Mouse (Mus musculus) hindbrain, postnatal 0 days (tissue): Measurements from ENCODE around the gene Dbp. TPM values are rescaled to one million over a fixed set of nuclear protein-coding genes. Genes with fewer than 3 reads are reported as not detected.
A peak's percentile ranks its signal among the peaks of the same experiment; 100 is the strongest.

Experiments
- ATAC-seq: fragments of 200-750 bp; cut with Nextera tagmentation; 2 replicates; pipeline ENCODE4 v1.8.0; 2017; ENCODE audit warnings: mild to moderate bottlenecking, moderate TSS enrichment, moderate library complexity
- DNase-seq: peaks from one replicate; pipeline ENCODE4 v3.0.0-alpha.2; 2015; ENCODE audit warnings: low spot score
- H3K27ac ChIP-seq: fragments of 300-500 bp; sonication (generic); 2 replicates; pipeline ENCODE4 v1.5.1; 2014; ENCODE audit warnings: mild to moderate bottlenecking
- H3K27me3 ChIP-seq: fragments of 300-500 bp; sonication (generic); 2 replicates; pipeline ENCODE4 v1.6.1; 2014; ENCODE audit warnings: low read length, mixed read lengths; ENCODE audit not compliant: insufficient read depth
- H3K36me3 ChIP-seq: fragments of 300-500 bp; sonication (generic); 2 replicates; pipeline ENCODE4 v1.6.1; 2014; ENCODE audit warnings: low read length, mixed read lengths; ENCODE audit not compliant: insufficient read depth
- H3K4me1 ChIP-seq: fragments of 300-500 bp; sonication (generic); 2 replicates; pipeline ENCODE4 v1.6.1; 2014; ENCODE audit warnings: antibody characterized with exemption, low read length, mixed read lengths; ENCODE audit not compliant: insufficient read depth
- H3K4me2 ChIP-seq: fragments of 300-500 bp; sonication (generic); 2 replicates; pipeline ENCODE4 v1.6.1; 2014; ENCODE audit warnings: low read depth, mild to moderate bottlenecking, low read length, moderate library complexity, mixed read lengths
- H3K4me3 ChIP-seq: fragments of 300-500 bp; sonication (generic); 2 replicates; pipeline ENCODE4 v1.5.1; 2014; ENCODE audit warnings: low read length
- H3K9ac ChIP-seq: fragments of 300-500 bp; sonication (generic); replicated peaks from 2 replicates; pipeline ENCODE4 v1.6.1; 2014; ENCODE audit warnings: mild to moderate bottlenecking, low read length, moderate library complexity, mixed read lengths
- H3K9me3 ChIP-seq: fragments of 300-500 bp; sonication (generic); 2 replicates; pipeline ENCODE4 v1.6.1; 2016; ENCODE audit warnings: low read length, mixed read lengths
- CTCF ChIP-seq: IDR thresholded peaks from 2 replicates; pipeline ENCODE4 v1.5.1; 2016; ENCODE audit warnings: antibody characterized with exemption, control low read depth, low read depth
- WGBS: fragments of 180-500 bp; shearing (Covaris S2); extraction: QIAGEN DNeasy Blood & Tissue Kit; methylation state at CpG from one replicate; pipeline ENCODE4 v1.1.7; 2014; 5-methylcytosine and 5-hydroxymethylcytosine counted together
- polyA plus RNA-seq: library from polyadenylated mRNA; unstranded; fragments of >200 nt; fragmentation: Nextera tagmentation; extraction: Ambion mirVana; gene quantifications from 2 replicates; pipeline ENCODE4 v1.2.1, GENCODE M21; 2015
- total RNA-seq: library from RNA; depleted of rRNA; stranded (reverse); fragments of >200 nt; gene quantifications from 2 replicates; pipeline ENCODE4 v1.2.3, GENCODE M21; 2014

Dbp gene
- total and polyA plus RNA-seq, 2 experiments from 2014 or later = 4.6 to 12.2 TPM

DNA sequence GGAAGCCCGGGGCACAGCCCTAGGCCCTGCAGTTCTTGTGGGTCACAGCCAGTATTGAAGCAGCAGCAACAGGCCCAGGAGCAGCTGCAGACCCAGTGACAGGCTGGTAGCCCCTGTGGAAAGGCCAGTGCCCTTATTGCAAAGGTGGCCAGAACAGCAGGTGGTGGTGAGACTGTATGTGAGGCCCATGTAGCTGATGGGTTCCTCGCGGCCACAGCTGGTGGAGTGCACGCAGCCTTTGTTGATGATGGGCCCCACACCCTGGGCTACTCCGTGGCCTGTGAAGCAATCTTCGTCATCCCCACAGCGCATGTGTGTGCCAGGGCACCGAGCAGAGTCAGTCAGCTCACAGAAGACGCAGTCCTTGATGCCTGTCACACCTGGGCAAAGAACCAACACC lies 20.3 kb downstream of the Dbp start:
- Histone ChIP-seq H3K27ac (no peak overlapping the region), H3K4me3 (no peak overlapping the region), H3K4me2 (no peak overlapping the region), H3K36me3 (peaks cover 22% of the 10 kb centered on the region), H3K9me3 (no peaks in the 10 kb centered on the region), H3K4me1 (no peaks in the 10 kb centered on the region), H3K9ac (no peak overlapping the region), H3K27me3 (no peaks in the 10 kb centered on the region)
- DNase-seq (no peak), ATAC-seq (no peak)
- 91% methylated on average over 9 of the region's 9 CpGs for WGBS
- no peak for TF ChIP-seq CTCF

DNA sequence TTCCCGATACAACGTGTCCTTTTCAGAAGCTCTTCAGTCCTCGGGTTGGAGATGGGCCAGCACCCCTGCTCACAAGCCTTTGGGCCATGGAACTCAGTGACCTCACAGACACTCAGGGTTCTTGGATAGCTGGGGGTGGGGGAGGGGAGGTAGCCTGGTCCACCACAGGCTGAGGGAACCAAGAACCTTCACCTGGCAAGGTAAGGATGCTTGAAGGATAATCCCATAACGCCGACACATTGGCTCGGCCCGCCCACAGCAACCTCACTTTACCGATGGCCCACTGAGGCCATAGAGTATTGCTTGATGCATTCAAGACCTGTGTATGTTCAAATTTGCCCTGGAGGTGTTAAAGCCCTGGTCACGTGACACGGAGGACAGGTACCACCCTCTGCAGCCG lies 20.8 kb downstream of the Dbp start, which contains the start of gene Spaca4:
Gene Spaca4 (minus strand): TSS at position 101 of the 400 bp plus-strand sequence.
- no peak within 1 kb of the TSS for H3K4me2 ChIP-seq
- H3K4me1 ChIP-seq = no peaks in the 10 kb centered on the region
- no peaks in the 10 kb centered on the region for H3K9me3 ChIP-seq
- 94% methylated on average over 11 of the region's 11 CpGs for WGBS
- no peak for DNase-seq
- peaks cover 17% of the 10 kb centered on the region; the same call in 1 of the 2 replicates for H3K36me3 ChIP-seq
- no peak for ATAC-seq
- no peak for TF ChIP-seq CTCF
- no peak within 1 kb of the TSS for H3K27ac ChIP-seq
- no peak within 1 kb of the TSS for H3K4me3 ChIP-seq
- no peak within 1 kb of the TSS for H3K9ac ChIP-seq
- H3K27me3 ChIP-seq = no peaks in the 10 kb centered on the region

DNA sequence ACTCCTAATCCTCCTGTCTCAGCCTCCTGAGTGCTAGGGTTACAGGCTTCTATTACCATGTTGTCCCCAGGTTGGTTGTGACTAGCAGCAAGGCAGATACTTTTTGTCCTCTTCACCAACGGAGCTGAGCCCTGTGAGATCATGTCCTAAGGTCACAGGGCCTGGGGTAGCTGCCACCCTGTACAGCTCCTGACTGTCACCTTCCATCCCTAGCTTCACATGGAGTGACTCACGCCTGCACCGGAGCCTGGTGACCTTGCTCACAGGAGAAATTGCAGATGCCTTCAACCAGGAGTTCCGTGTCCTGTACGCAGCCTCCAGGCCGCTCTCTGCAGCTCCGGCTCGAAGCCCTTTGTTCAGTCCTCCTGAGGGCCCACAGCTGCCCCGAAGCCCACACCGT lies 21.5 kb downstream of the Dbp start:
- Histone ChIP-seq H3K36me3 (peaks cover 10% of the 10 kb centered on the region; the same call in 1 of the 2 replicates), H3K9me3 (no peaks in the 10 kb centered on the region), H3K4me1 (no peaks in the 10 kb centered on the region), H3K27me3 (no peaks in the 10 kb centered on the region), H3K27ac (no peak overlapping the region), H3K4me2 (no peak overlapping the region), H3K9ac (no peak overlapping the region), H3K4me3 (no peak overlapping the region)
- WGBS = 92% methylated on average over 10 of the region's 10 CpGs
- no peak for DNase-seq
- no peak for TF ChIP-seq CTCF
- no peak for ATAC-seq

DNA sequence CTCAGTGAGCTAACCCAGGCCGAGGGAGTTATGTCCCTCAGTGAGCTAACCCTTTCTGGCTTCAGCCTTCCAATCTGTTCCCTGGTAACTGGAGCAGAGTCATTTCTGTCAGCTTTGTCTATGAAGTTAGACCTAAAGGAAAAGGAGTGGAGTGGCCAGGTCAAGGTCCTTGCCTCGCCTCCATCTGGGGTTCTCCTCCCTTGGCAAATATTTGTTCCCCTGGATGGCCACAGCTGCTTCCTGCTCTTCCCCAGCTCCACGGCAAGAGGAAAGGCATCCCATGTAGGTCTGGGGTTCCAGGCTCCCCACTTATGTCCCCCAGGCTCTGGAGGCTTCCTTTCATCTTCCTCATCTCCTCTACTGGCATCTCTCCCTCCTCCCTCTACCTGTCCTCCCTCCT lies 22.7 kb downstream of the Dbp start:
- peaks cover 8% of the 10 kb centered on the region; the same call in 1 of the 2 replicates for H3K36me3 ChIP-seq
- ATAC-seq (no peak), DNase-seq (no peak)
- H3K27ac ChIP-seq = no peak overlapping the region
- H3K4me3 ChIP-seq = no peak overlapping the region
- H3K9ac ChIP-seq = no peak overlapping the region
- H3K27me3 ChIP-seq = no peaks in the 10 kb centered on the region
- H3K4me2 ChIP-seq = no peak overlapping the region
- 89% methylated on average over 3 of the region's 3 CpGs for WGBS
- no peaks in the 10 kb centered on the region for H3K4me1 ChIP-seq
- TF ChIP-seq CTCF = no peak
- no peaks in the 10 kb centered on the region for H3K9me3 ChIP-seq

DNA sequence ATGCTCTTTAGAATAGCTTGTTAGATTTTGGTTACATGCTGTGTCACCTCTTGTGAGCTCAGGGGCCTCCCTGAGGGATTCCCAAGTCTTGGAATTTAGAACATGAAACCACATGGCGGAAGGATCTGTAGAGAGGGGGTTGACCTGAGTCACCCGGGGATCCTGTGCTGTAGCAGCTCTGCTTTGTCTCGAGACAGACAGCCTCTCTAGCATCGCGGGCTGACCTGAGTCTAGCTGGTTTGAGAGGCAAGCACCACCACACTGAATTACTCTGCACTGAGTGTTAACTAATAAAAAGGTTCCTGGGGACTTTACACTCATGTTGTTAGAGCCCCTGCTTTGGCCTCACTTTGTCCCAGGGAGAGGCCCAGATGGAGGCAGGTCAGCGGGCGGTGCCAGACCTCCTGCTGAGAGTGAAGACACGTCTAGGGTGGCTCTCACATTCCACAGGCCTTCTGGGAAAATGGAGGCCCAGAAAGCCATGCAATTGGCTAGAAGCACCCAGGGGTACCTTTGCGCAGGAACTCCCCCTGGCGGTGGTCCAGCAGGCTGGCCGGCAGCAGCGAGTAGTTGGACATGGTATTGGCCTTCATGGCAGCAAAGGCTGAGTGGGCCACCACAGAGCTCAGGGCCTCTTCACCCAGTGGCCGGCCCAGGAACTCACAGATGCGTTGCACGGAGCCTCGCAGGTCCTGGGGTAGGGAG lies 26.0 kb downstream of the Dbp start:
- Histone ChIP-seq H3K4me3 (no peak overlapping the region), H3K4me1 (no peaks in the 10 kb centered on the region), H3K9ac (no peak overlapping the region), H3K9me3 (no peaks in the 10 kb centered on the region), H3K36me3 (no peaks in the 10 kb centered on the region), H3K4me2 (no peak overlapping the region), H3K27me3 (no peaks in the 10 kb centered on the region), H3K27ac (no peak overlapping the region)
- peak; percentile 59 for TF ChIP-seq CTCF
- DNase-seq = peak; percentile 43
- ATAC-seq = peak; percentile 8; the same call in 1 of the 2 replicates
- WGBS = 17% methylated on average over 16 of the region's 16 CpGs

DNA sequence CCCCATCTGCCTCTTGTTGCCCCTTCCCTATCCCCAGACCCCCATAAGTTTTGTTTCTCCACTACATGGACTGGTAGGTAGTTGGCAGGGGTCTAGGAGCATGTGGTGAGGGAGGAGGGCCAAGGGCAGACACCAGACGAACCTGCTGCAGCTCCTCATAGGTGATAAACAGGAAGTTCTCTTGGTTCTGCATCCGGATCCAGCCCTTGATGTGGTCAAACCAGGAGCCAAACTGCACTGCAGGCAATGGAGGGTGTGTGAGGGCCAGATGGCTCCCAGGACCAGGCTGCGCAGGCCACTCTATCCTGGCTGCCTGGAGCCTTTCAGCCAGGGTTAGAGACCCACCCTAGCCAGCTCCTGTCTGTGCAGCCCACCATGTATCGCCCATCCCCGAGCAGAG lies 28.6 kb downstream of the Dbp start:
- no peak overlapping the region for H3K4me3 ChIP-seq
- ATAC-seq (no peak), DNase-seq (no peak)
- 89% methylated on average over 5 of the region's 5 CpGs for WGBS
- H3K4me2 ChIP-seq = no peak overlapping the region
- no peak overlapping the region for H3K27ac ChIP-seq
- H3K36me3 ChIP-seq = no peaks in the 10 kb centered on the region
- TF ChIP-seq CTCF = no peak
- H3K9ac ChIP-seq = no peak overlapping the region
- no peaks in the 10 kb centered on the region for H3K4me1 ChIP-seq
- no peaks in the 10 kb centered on the region for H3K27me3 ChIP-seq
- no peaks in the 10 kb centered on the region for H3K9me3 ChIP-seq

DNA sequence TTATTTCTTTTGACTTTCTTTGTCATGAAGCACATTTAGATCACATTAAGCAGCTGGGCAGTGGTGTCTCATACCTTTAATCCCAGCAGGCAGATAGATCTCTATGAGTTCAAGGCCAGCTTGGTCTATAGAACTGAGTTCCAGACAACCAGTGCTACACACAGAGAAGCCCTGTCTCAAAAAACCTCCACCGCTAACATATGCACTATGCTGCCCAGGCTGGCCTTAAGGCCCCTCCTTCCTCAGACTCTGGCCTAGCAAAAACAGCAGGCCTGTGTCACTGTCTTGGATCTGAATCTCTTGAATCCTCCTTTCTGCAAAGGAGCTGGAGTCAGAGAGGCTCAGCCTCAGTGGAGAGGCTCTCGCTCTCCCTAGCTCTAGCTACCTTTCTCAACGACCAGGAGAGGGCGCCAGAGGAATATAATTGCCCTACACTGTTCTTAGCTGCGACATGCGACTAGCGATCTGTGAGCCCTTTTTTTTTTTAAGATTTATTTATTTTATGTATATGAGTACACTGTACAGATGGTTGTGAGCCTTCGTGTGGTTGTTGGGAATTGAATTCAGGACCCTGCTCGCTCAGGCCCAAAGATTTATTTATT lies 34.4 kb downstream of the Dbp start:
- no peak overlapping the region for H3K27ac ChIP-seq
- ATAC-seq = peak; percentile 86
- 7% methylated on average over 9 of the region's 9 CpGs for WGBS

More for the DNA sequence above, 34.4 kb downstream of the Dbp start:
- peak; percentile 85 for TF ChIP-seq CTCF
- Histone ChIP-seq H3K36me3 (no peaks in the 10 kb centered on the region), H3K4me1 (no peaks in the 10 kb centered on the region), H3K4me3 (no peak overlapping the region), H3K9ac (no peak overlapping the region), H3K9me3 (no peaks in the 10 kb centered on the region), H3K27me3 (no peaks in the 10 kb centered on the region), H3K4me2 (no peak overlapping the region)
- DNase-seq = peak; percentile 92
